Mouse (Mus musculus) erythroblast, adult 5-6 weeks (primary cell): Measurements from ENCODE around the gene Nme3. TPM values are rescaled to one million over a fixed set of nuclear protein-coding genes. Genes with fewer than 3 reads are reported as not detected.

Source experiments
- ATAC-seq: replicated peaks from 2 replicates; pipeline ENCODE4 v1.8.0; 2016; ENCODE audit warnings: moderate number of reproducible peaks, mild to moderate bottlenecking, moderate TSS enrichment, inconsistent platforms; ENCODE audit not compliant: poor library complexity, low FRiP score, severe bottlenecking
- total RNA-seq, 2 experiments: library from RNA; stranded (forward) in 1 of 2; stranded (reverse) in 1 of 2; fragments of 150-400 nt in 1 of 2; fragments of 200-764, 138-1000 nt in 1 of 2; gene quantifications; 2 replicates each; pipeline versions ENCODE4 v1.2.3 to v1.2.4; 2015 to 2017; ENCODE audit warnings: low replicate concordance in 2 of 2

Gene Nme3
- total RNA-seq (2015; ENCODE audit: low replicate concordance) (15.0 and 18.3 TPM in 2 replicates), total RNA-seq (2017; ENCODE audit: low replicate concordance) (29.1 and 32.2 TPM in 2 replicates)

DNA sequence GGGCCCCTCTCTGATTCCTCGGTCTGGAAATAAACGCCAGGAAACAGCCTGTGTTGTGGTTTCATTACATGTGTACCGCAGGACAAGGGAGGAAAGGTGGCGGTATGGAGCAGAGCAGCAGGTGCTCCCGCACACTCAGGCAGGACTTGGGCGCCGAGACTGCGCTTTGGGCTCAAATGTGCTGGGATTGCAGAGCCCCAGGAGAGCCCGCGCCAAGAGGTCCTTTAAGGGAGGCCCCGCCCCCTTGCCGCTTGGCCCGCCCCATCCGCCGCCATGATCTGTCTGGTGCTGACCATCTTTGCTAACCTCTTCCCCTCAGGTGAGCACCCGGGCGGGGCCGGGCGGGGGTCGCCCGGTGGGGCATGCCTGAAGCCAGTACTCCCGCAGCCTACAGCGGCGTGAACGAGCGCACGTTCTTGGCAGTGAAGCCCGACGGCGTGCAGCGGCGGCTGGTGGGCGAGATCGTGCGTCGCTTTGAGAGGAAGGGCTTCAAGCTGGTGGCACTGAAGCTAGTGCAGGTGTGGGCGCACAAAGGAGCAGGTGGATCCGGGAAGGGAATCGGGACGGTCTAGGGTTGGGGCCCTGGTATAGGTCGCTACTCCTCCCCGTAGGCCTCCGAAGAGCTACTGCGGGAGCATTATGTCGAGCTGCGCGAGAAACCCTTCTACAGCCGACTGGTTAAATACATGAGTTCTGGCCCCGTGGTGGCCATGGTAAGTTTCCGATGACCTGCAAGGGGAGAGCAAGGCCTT lies at the start of gene Nme3:
Gene Nme3 (plus strand): TSS at position 260 of the 752 bp plus-strand sequence.
- peak; percentile 56 for ATAC-seq

GRCm38 (mm10) chr17:24847386-24847785 lies 48.9 kb upstream of the Nme3 start:
- no peak for ATAC-seq

DNA sequence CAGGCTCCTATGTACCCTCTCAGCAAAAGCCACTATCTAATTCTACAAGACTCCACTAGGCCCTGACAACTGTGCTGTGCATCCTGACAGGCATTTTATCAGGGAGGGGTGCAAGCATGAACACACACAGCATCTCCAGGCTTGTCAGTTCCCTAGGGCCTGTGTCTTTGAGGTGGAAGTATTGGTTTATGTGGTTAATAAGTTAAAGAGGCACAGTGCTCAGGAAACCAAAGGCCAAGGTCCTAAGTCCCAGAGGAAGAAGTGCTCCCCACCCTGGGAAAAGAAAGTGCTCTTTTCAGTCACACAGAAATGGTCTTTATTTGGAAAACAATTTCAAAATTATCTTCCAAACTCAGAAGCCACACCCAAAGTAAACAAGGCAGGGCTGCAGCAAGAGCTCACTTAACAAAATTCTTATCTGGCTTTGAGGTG lies 47.7 kb upstream of the Nme3 start:
- ATAC-seq = peak; percentile 36

GRCm38 (mm10) chr17:24849733-24850064 lies 46.6 kb upstream of the Nme3 start:
- ATAC-seq = peak; percentile 52

DNA sequence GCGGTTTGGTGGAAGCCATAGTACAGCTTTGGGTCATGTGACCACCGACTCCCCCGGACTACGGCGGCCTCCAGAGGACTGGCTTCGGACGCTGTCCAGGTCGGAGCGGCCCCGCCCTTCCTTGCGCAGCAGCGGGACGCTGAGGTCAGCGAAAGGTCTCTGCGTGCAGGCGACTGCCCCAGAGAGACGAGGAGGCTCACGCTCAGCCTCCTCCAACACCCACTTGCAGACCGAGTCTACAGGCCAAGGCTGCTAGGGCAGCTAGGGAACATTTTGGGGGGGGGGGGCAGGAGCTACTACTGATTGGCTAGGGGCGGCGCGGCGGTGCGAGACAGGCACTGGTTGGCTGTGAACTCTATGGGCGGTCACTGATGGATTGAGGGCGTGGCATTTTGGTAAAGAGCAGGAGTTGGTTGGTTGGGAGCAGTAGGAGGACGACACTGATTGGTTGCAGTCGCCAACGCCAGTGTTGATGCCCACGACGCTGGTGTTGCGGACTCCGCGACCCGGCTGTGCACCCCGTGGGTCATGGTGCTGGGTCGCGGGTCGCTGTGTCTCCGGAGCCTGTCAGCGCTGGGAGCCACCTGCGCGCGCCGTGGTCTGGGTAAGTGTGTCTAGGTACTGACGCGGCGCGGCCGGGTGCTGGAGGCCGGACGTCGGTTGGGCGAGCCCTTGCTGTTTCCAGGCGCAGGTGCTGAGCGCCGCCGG lies 46.1 kb upstream of the Nme3 start, which contains the start of gene Fahd1:
Gene Fahd1 (minus strand): TSS at position 300 of the 708 bp plus-strand sequence.
- peak; percentile 85 for ATAC-seq

- ATAC-seq = no peak
Observed at GRCm38 (mm10) chr17:24850773-24851127, 45.5 kb upstream of the Nme3 start.

DNA sequence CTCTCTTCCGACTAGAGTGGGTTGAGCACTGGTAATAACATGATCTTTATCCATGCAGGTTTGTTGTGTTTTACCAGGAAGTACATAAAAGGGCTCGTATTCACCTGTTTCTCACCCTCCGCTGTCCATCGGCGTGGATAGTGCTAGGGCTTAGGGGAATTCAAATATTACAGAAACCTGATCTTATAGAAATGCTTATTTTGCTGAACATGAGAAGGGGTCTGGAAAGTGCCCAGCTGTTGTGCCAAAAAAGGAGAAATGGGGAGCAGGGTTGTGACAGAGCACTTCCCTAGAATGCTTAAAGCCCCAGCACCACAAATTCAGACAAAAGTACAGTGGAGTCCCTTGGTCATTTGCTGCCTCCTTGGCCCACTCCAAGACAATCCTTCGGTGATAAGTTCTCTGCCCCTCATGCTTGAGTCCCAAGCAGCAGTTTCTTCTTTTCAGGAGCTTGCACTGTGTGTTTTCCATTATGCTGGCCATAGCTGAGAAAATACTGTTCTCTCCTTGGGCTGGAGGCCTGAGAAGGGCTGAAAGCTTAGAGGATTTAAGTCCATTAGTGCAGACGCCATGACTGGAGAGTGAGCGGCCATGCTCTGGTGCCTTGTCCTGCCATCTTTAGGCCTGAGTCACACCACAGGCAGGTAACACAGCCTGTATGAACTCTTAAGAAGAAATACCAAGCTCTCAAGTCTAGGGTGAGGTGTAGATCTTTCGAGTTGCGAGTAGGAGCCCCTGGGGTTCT lies 44.7 kb upstream of the Nme3 start:
- ATAC-seq = no peak

- no peak for ATAC-seq
Observed at GRCm38 (mm10) chr17:24855838-24856464, 40.3 kb upstream of the Nme3 start.

- no peak for ATAC-seq
Observed at GRCm38 (mm10) chr17:24856589-24856988, 39.7 kb upstream of the Nme3 start.

GRCm38 (mm10) chr17:24857831-24858470 lies 38.3 kb upstream of the Nme3 start:
- ATAC-seq = peak; percentile 45

- peak; percentile 82 for ATAC-seq
Observed at GRCm38 (mm10) chr17:24858967-24859366, 37.3 kb upstream of the Nme3 start.

GRCm38 (mm10) chr17:24860076-24860475 lies 36.2 kb upstream of the Nme3 start:
- peak; percentile 74 for ATAC-seq

DNA sequence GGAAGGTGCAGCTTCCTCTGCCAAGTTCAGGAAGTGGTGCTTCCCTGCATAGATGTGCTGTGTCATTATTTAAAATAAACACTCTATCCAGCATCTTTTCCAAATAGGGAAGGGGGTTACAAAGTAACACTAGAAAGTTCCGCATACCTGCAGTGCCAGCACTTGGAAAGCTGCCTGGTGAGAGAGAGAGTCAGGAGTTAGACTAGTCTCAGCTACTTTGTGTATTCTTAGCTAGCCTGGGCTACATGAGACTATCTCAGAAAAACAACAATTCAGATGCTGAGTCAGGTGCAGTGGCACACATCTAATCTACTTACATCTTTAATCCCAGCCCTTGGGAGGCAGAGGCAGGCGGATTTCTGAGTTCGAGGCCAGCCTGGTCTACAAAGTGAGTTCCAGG lies 34.5 kb upstream of the Nme3 start:
- no peak for ATAC-seq

- ATAC-seq = no peak
Observed at GRCm38 (mm10) chr17:24865776-24866175, 30.5 kb upstream of the Nme3 start, which contains the start of gene Igfals. TSS of gene Igfals (plus strand) at chr17:24865997.

GRCm38 (mm10) chr17:24867914-24868313 lies 28.4 kb upstream of the Nme3 start:
- ATAC-seq = no peak

- no peak for ATAC-seq
Observed at GRCm38 (mm10) chr17:24873695-24874404, 22.4 kb upstream of the Nme3 start.

GRCm38 (mm10) chr17:24874405-24874745 lies 21.9 kb upstream of the Nme3 start:
- ATAC-seq = no peak

- ATAC-seq = no peak
Observed at GRCm38 (mm10) chr17:24874989-24875388, 21.3 kb upstream of the Nme3 start.
